Mouse (Mus musculus) B cell, adult 67 days (primary cell): ENCODE data around the gene Mab21l3. TPM values are rescaled to one million over a fixed set of nuclear protein-coding genes. Genes with fewer than 3 reads are reported as not detected.

Source experiments
- total RNA-seq, 2 experiments: library from RNA; stranded (reverse); gene quantifications; 4 replicates each; pipeline ENCODE4 v1.2.4; 2023

The Mab21l3 gene
- total RNA-seq = not detected

GRCm38 (mm10) chr3:101848816-101849215 is at the start of gene Mab21l3:
TSS of gene Mab21l3 (minus strand) at chr3:101848959.

Other genes with a start within 250 kb of the Mab21l3 start
- gene Atp1a1, start 244.3 kb downstream of the Mab21l3 start, total RNA-seq = 10 to 100 TPM; 82.5 to 90.5 TPM
- gene Slc22a15, start 75.5 kb upstream of the Mab21l3 start, total RNA-seq = 1 to 10 TPM; 1.4 to 1.8 TPM
- not detected for gene Nhlh2, start 161.1 kb upstream of the Mab21l3 start, total RNA-seq
- gene Casq2, start 237.5 kb upstream of the Mab21l3 start, total RNA-seq = not detected